Mouse (Mus musculus): ENCODE results near the gene Psma1.

Gene Psma1

GRCm38 (mm10) chr7:114275372-114276004 is 430 bp downstream of the Psma1 start:
- no peak for DNase-seq (ENCODE audit: low spot score)

- no peak for DNase-seq (ENCODE audit: low spot score)
These were observed 7.5 kb downstream of the Psma1 start for GRCm38 (mm10) chr7:114268446-114268845.

GRCm38 (mm10) chr7:114253885-114254833 is 21.8 kb downstream of the Psma1 start, which contains the start of gene Copb1:
Gene Copb1, minus strand, starts transcription at chr7:114254711.
- peak; percentile 78 for DNase-seq (ENCODE audit: low spot score)

GRCm38 (mm10) chr7:114251684-114252083 is 24.2 kb downstream of the Psma1 start:
- DNase-seq (ENCODE audit: low spot score) = no peak

GRCm38 (mm10) chr7:114233980-114234379 is 41.9 kb downstream of the Psma1 start:
- DNase-seq (ENCODE audit: low spot score) = no peak

- no peak for DNase-seq (ENCODE audit: low spot score)
These were observed 42.9 kb downstream of the Psma1 start for GRCm38 (mm10) chr7:114232982-114233381.

GRCm38 (mm10) chr7:114231857-114232256 is 44.1 kb downstream of the Psma1 start:
- DNase-seq (ENCODE audit: low spot score) = no peak

- no peak for DNase-seq (ENCODE audit: low spot score)
These were observed 49.4 kb downstream of the Psma1 start for GRCm38 (mm10) chr7:114226521-114226920.

- DNase-seq (ENCODE audit: low spot score) = no peak
These were observed 55.5 kb downstream of the Psma1 start for GRCm38 (mm10) chr7:114220433-114220832.

GRCm38 (mm10) chr7:114216908-114217307 is 59.0 kb downstream of the Psma1 start:
- DNase-seq (ENCODE audit: low spot score) = no peak

All from spleen, adult 12 weeks (tissue).